Mouse (Mus musculus) testis, adult 2 months (tissue): ENCODE results near the gene Plcxd3.

Experiments used
- CTCF ChIP-seq: fragments of 200-500 bp; IDR thresholded peaks from 2 replicates; pipeline ENCODE4 v1.5.1; 2012; ENCODE audit warnings: low read depth, mild to moderate bottlenecking, inconsistent platforms, low read length, moderate library complexity; ENCODE audit not compliant: control insufficient read depth, insufficient read depth, insufficient replicate concordance
- POLR2A ChIP-seq: fragments of 200-500 bp; IDR thresholded peaks from 2 replicates; pipeline ENCODE4 v1.6.1; 2012; ENCODE audit warnings: low read depth, mild to moderate bottlenecking, inconsistent platforms, low read length, moderate library complexity; ENCODE audit not compliant: control insufficient read depth

DNA sequence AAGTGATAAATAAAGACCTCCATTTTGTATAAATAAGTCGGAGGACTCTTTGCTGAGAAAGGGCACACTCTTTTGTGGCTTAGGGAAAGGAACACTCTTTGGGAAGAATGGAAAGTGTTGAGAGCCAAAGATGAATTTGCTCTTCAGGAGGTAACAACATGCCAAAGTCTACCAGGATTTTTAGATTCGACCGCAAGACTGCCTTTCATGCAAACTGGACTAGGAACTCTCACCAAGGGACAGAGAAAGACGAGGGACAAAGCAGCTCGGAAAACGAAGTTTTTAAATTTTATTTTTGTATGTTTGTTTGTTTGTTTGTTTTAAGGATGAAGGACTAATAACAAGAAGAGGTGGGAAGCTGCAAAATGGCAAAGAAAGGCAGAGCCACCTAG, 264 bp upstream of the Plcxd3 start:
- TF ChIP-seq POLR2A: no peak
- no peak for TF ChIP-seq CTCF
